Mouse (Mus musculus): ENCODE measurements around the gene Mrps31. TPM values are rescaled to one million over a fixed set of nuclear protein-coding genes. Genes with fewer than 3 reads are reported as not detected.

Mrps31 gene
- 4.7 and 5.0 TPM in 2 replicates for polyA plus RNA-seq (2012; rRNA removed)

DNA sequence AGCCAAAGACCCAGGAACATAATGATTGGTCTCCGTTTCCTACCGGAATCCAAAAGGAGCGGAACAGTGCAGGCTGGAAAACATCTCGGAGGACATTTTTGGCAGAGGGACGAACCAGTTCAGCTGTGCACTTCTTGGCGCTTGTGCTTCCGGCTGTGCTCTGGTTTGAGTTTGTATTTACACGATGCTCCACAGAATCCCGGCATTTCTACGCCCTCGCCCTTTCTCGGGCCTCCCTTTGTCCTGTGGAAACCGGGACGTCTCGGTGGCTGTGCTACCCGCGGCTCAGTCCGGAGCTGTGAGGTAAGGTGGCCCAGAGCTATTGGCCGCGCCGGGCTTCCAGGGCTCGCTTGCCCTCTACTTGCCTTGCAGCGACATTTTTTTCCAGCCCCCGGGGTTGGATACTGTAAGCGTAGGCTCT lies at the start of gene Mrps31:
TSS of gene Mrps31 (plus strand) at position 80 of the 421 bp plus-strand sequence.
- DNase-seq (ENCODE audit: low read depth) = peak; percentile 62

DNA sequence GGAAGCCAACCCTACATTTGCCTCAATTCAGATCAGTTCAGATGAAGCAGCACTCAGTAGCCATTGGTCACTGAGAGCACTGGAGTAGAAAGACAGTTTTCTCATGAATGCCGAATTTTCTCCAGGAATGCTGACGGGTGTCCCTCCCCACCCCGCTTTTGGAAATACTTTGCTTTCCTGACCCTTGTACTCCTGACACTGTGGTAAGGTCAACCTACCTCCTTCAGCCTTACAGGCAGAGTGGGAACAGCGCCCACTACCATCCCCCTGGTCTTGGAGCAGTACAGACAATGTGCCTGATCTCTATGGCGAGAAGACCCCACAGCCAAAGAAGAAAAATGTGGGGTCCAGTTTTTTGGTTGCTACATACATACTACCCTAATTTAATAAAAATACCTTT lies 34.9 kb upstream of the Mrps31 start:
- DNase-seq (ENCODE audit: low read depth) = no peak

DNA sequence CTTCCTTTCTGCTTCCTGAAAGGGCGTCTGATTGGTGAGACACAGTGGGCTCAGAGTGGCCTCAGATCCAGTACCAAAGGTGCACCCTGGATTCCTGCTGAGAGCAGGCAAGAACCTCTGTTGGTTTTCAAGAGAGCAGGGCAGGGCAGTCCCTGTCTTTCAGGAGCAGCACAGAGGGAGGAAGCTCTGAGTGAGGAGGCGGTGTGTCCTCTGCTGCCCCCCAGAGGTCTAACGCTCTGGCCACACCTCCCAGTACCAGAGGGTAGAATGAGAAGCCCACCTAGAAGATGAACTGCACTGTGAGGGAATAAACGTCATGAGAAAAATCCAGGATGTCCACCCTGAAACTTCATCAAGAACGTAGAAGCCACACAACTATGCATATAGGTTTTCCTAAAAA lies 34.3 kb upstream of the Mrps31 start:
- DNase-seq (ENCODE audit: low read depth) = no peak

DNA sequence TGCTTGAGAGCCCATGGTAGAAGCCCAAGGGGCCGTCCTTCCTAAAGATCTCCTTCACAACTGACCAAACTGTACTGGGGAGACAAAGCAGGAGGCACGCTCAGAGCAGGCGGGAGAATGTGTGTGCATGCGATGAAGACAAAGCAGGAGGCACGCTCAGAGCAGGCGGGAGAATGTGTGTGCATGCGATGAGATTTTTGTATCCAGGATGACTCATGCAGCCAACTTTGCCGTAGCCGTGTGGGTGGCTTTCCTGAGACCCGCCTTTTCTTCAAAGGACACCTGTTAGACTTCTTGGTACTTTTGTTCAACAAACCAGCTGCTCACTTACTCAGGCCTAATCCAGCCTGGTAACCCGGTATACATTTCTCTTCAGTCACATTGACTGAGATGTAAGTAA lies 30.2 kb upstream of the Mrps31 start:
- no peak for DNase-seq (ENCODE audit: low read depth)

DNA sequence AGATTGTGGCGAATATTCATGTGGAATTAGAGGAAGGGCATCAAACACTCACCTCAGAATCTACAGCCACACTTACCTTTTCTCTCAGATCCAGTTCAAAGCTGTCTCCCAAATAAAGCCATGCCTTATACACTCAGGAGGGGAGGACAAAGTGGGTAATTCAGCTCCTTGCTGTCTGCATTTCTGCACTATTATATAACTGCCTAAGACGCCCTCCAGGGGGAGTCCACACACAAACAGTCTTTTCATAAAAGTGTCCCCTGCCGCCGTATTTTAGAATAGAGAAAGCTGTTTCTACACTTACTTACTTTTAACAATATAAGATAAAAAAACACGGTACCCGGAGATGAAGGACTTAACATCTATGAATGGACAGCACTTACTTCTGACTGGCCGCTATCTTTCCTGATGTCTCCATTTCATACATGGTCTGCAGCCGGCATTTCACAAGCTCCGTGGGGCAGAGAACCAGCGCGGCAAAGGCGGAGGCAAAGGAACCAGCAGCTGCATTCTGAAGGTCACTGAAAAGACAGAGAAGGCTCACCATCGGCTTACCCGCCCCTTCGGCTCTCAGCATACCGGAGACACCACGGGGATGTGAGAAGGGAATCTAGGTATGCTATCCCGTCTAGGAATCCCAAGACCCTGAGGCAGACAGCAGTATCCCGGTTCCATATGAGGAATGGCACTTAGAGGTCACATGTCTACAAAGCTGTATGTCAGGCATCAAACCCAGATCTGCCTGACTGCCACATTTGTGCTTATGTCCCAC lies 28.2 kb upstream of the Mrps31 start:
- no peak for DNase-seq (ENCODE audit: low read depth)

DNA sequence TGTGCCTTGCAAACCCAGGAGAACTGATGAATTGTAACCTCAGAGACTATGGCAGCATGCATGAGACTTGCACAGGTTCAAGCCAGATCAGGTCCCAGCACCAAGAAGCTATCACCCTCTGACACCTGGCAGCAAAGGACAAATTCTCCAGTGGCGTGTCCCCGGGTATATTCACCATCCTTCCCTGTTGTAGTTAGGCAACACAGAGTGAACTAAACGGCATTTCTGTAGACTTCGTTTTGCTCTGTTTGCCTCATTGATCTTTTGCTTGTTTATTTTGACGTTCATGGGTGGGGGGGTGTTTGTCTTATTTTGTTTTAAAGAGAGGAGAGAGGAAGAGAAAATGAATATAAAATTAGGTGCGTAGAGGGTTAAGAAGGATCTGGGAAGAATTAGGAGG lies 26.0 kb upstream of the Mrps31 start:
- DNase-seq (ENCODE audit: low read depth) = no peak

DNA sequence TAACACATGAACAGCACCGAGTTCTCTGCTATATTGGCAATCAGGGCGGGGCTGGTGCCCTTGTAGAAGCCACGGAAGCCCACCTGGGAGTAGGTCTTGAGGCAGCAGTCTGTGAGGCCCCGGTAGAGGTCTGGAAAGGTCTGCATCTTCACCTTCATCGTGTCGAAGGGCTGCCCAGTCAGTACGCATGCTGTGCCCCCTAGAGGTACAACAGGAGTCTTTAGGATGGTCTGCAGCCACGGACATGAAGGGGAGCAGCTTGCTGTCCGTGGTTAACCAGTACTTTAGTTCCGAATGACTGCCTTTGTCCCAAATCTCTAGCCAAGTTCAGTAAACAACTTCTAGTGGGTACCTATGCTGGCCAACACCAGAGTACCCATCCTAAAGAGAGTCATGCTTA lies 21.3 kb upstream of the Mrps31 start:
- no peak for DNase-seq (ENCODE audit: low read depth)

DNA sequence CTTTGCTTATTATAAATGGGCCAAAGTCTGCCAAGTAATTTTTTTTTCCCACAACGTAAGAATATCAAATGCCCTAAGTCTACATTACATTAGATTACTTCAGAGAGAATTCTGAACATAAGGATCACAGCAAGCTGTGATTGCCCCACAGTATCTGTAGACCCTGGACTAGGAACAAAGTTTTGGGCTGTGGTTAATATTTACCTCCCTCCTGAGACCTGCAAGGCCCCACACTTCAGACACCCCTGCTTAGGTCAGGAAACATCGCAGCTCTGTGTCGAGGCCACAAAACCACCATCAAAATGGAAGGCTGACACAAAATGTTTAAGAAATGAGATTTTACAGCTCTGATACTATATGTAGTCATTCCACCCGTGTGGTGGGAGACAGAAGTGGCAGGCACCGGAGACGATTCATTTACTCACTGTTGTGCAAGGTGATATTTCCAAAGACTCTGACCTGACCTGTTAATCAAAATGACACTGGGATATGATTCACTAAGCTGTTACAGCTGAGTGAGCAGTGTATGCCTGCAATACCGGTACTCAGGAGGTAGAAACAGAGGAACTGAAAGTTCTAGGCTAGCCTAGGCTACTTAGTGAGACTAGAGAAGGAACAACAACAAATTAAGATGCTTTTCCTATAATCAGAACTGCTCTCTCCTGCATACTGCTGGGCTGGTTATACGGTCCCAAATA lies 20.2 kb upstream of the Mrps31 start:
- DNase-seq (ENCODE audit: low read depth) = no peak

DNA sequence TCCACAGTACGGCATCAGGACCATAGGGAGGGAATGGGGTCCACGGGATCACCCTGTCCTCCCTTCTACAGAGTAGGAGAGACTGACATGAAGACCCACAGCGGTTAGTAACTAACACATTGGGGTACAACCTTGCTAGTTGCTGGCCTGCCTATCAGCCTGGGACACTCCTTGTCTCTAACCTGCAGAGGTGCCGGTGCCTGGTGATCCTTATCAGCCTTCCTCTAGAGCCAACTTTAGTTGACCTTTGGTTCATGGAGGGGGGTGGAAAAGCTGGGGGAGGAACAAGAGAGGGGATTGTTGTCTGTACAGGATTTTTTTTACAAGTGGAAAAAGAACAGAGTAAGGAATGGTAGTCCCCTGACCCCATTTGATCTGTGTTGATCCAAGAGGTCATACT lies 16.7 kb upstream of the Mrps31 start:
- no peak for DNase-seq (ENCODE audit: low read depth)

DNA sequence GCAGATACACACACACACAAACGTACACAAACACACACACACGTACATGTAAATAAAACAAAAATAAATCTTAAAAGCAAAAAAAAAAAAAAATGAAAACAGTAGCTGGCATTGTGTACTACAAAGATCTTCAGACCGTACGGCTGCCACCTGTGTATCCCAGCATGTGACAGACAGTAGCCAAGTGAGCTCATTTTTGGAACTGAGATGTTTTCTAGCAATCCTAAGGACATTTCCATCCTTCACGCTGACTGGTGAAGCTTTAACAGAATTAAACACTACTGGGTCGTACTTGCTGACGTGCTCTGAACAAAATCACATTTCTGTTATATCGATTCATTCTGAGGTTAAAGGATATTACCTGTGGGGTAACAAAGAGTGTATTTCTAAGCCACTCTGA lies 15.9 kb upstream of the Mrps31 start:
- DNase-seq (ENCODE audit: low read depth) = no peak

DNA sequence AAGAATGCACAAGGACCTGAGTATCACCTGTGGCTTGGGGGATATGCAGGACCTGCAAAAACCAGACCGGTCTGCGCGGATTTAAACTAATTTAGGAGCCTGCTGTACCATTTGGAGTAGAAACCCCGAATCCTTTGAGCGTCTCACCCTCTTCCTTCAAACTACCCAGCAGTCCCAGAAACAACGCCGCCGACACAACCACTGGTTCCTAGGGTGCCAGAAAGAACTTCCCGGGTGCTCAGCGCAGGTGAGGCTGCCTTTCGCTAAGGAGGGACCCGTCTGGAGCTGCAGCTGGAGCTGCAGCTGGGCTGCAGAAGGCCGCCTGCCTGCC lies 13.4 kb upstream of the Mrps31 start:
- no peak for DNase-seq (ENCODE audit: low read depth)

DNA sequence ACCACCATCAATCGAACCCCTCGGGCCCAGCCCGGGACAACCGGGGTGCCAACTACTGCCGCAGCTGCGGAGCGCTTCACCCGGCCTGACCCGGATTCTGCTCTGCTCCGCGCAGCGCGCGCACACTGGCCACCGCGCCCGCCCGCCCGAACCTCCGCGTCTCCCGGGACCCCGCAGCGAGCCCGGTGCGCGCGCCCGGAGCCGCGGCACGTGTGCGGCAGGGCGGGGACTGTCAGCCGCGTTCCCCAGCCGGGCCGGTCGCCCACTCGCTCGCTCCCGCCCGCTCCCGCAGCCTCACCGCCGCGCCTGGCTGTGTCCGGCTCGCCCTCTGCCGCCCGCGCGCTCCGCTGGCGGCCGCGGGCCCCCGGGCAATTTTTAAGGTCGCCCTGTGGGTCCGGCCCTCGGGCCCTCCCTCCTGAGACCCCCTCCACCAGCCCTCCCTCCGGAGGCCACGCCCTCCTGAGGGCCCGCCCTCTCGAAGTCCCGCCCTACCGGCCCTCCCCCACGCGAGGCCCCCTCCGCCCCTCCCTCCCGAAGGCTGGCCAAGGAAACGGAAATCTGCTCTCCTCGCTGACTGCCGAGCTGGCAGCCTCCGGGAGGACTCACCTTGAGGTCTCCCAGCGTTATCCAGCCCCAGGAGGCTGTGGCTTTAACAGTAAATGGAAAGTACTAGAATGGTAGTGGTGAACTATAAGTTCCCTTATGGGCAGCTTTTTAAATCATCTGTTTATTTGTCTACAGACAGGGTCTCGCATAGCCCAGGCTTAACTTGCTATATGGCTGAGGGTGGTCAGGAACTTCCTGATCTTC lies 12.8 kb upstream of the Mrps31 start, which contains the start of gene Slc25a15:
TSS of gene Slc25a15 (minus strand) at position 456 of the 810 bp plus-strand sequence.
- DNase-seq (ENCODE audit: low read depth) = no peak

DNA sequence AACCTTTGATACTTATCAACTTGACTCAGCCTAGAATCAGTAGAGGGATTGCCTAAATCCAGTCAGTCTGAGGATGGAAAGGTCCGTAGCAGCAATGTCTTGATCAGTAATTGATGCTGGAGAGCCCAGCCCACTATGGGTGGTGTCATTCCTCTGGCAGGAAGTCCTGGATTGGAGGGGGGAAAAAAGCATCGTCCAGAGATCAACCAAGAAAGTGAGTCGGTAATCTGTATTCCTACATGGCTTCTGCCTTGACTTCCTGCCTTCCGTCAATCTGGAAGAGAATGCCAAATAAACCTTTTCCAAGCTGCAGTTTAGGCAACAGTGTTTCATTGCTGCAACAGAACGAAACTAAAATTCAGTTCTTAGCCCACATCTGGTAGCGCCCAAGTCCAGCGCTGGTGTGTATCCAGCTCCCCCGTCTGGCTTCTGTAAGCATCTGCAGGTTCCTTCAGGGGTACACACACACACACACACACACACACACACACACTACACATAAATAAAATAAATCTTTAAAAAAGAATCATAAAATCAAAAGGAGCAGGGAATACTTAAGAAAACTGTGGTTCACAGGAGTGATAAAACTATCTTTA lies 11.8 kb upstream of the Mrps31 start:
- no peak for DNase-seq (ENCODE audit: low read depth)

DNA sequence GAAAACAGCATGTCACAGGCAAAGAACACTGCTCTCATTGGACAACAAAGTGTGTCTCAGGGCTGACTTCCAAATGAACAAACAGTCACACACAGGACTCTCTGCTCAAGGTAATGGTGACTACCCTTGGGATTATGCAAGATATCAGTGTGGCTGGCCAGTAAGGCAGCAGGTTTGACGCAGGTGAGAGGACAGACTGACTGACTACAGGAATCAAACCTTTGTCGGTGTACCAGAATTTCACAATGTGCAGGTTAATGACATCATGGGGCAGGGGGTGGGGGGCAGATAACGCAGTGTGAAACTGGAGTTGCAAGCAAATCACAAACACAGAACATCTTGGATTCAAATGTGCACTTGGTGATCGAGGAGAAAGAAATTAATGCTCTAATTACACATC lies 10.6 kb upstream of the Mrps31 start:
- DNase-seq (ENCODE audit: low read depth) = no peak

DNA sequence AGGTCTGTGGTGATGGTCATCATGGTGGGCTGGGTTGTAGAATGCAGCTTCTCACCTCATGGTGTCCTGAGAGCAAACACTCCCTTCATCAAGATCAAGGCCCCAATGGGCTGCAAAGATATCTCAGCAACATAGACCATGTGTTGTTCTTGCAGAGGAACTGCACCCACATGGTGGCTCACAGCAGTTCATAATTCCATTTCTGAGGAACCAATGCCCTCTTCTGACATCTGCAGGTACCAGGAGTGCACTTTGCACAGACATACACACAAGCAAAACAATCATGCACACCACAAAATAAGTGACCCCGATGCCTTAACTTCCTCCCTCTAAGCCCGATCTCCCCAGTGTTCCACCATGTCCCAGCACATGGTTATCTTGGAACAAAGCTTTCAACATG lies 7.9 kb upstream of the Mrps31 start:
- no peak for DNase-seq (ENCODE audit: low read depth)

DNA sequence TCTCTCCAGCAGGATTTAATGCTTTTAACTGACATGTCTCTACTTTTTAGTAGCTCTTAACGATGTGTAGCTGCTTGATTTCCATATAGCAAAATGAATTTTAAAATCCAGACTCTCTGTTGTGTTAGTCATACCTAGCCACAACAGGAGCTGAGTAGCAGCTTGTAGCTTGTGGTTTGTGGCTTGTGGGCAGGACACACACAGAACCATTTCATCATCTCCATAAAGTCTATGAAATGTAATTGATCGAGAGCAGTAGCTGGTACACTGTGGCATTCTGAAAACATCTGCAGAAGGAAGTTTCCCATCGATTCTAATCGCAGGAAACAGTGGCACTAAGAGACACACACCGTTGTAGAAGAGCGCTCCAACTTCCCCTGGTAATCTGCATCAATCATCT lies 5.4 kb upstream of the Mrps31 start:
- DNase-seq (ENCODE audit: low read depth) = no peak

DNA sequence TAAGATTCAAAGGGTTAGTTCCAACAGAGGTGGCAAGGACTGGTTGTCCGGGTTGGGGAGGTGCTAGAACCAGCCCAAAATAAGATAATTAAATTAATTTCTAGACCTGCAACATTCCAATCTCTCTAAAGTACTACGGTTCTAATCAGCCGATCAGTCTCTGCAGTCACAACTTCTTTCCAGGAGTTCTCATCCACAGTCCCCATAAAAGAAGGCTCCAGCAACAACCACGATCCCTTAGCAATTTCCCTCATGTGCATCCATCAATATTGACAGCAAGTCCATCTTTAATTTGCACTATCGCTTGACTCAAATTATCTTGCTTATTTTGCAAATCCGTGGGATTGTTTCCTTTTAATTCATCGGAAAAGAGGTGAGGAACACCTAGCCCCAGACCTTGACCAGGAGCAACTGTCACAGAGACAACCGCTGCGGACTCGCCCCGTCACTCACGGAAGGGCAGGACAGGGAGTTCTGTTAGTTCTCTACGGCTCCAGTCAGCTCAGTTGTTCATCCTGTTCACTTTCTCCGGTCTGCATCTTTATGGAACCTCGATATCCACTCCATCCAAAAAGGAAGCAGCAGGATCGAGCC lies 376 bp upstream of the Mrps31 start:
- no peak for DNase-seq (ENCODE audit: low read depth)

DNA sequence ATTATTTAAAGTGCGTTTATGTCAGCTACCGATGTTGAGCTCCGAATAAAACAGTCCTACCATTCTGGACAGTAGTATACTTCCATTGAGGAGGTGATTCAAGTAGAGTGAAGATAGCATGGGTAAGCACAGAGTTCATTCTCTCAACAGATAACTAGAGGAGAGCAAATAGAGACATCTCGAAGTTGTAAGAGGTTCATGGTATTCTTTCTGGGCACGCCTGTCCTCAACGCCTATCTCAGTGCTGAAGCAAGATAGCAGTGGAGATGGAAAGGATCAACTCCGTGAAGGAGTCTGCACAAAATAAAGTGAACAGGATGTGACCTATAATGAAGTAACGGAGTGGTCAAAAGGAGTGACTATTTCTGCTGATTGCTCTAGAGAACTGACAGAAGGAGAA lies 810 bp downstream of the Mrps31 start:
- DNase-seq (ENCODE audit: low read depth) = no peak
